Mouse (Mus musculus): ENCODE results near the gene Eef2kmt.

GRCm38 (mm10) chr16:5233418-5234313, 22.1 kb downstream of the Eef2kmt start, which contains the start of gene Alg1:
- TF ChIP-seq CTCF (IDR thresholded peaks at IDR 0.05; ENCODE audit: control insufficient read depth, insufficient read depth, low read length) (no peak), POLR2A (IDR thresholded peaks at IDR 0.05; ENCODE audit: borderline replicate concordance, control insufficient read depth, low read depth, low read length) (peak; percentile 99)
